Mouse (Mus musculus): ENCODE data around the gene Smc2. TPM values are rescaled to one million over a fixed set of nuclear protein-coding genes. Genes with fewer than 3 reads are reported as not detected.

The Smc2 gene
- total RNA-seq (2023) = 31.1 and 36.8 TPM in 2 replicates

DNA sequence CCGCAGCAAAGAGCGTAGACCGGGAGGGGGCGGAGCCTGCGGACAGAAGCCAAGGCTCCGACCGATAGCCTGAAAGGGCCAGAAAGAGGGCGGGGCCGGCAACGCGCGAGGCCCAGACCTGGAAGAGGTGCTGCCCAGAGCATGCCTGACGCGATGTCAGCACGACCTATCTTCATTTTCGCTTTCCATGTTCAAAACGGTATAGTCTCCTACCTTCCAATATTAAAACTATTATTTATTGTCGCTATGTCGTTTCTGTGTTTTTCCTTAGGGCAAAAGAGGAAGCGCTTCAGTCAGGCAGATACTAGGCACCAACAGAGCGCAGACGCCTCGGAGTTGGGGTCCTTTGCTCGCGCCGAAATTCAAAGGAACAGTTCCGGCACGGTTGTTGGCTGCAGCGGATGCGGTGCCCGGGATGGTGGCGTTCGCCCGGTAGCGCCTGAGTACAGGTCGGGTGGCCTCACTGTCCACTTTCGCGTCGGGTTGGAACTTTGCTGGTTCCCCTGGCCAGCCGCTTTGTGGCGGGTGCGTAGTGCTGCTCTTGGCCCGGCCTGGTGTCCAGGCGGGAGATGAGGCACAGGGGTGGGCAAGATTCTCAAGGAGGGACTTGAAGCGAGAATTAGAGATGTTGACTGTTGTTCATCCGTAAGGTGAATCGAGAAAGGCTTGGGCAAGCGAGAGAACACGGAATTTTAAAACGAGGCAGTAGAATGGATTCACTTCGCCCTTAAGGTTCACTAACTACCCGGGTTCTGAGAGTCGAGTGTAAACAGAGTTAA lies at the start of gene Smc2:
Gene Smc2 (plus strand): TSS at position 358 of the 779 bp plus-strand sequence.

DNA sequence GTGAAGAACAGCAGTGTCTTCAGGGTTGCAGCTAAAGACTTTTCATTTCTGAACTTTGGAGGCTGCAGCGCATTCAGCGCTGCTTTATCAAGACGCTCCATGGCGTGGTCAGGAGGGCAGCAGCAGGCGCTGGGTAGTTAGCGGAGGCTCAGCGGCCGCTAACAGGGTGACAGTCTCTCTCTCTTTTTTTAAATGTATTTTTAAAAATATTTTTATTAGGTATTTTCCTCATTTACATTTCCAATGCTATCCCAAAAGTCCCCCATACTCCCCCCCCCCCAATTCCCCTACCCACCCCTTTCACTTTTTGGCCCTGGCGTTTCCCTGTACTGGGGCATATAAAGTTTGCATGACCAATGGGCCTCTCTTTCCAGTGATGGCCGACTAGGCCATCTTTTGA lies 58.1 kb downstream of the Smc2 start, which contains the start of gene Vma21-ps:
Gene Vma21-ps (minus strand): TSS at position 101 of the 400 bp plus-strand sequence.

Other genes starting within 250 kb of the Smc2 start
- not detected in 2 replicates for gene Vma21-ps, start 58.0 kb downstream of the Smc2 start, total RNA-seq (2023)
- gene Toporsl, start 157.0 kb downstream of the Smc2 start, total RNA-seq (2023) = not detected in 2 replicates